Mouse (Mus musculus) ovary, postnatal 14 days (tissue): ENCODE measurements around the gene Hspe1.

Experiments
- DNase-seq: peaks from one replicate; pipeline ENCODE4 v3.0.0; 2022; ENCODE audit warnings: low spot score

The Hspe1 gene

DNA sequence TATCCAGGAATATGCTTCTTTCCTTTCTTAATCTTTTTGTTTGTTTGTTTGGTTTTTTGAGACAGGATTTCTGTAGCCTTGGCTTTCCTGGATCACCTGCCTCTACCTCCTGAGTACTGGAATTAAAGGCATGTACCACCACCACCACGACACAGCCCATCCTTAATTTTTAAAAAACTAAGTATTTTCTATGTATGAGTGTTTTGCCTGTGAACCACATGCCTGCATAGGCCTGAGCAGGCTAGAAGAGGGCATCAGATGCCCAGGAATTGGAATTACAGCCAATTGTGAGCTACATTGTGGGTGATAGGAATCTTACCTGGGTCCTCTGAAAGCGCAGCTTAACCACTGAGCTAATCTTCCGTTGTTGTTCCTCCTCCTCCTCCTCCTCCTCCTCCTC, 46.4 kb downstream of the Hspe1 start:
- no peak for DNase-seq

DNA sequence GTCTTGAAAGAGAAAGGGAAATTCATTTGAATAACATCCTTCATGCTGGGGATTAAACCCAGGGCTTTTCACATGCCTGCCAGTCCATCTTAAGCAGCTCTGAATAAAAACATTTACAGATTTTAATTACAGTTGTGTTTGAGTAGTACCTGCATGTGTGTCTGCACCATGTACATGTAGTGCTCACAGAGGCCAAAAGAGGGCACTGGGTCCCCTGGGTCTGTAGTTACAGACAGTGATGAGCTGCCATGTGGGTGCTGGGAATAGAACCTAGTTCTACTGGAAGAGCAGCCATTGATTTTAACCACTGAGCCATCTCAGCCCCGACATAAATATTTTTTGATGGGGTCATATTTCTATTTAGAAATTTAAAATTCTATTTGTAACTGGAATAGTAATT, 47.9 kb downstream of the Hspe1 start:
- DNase-seq = no peak
